Mouse (Mus musculus): Measurements from ENCODE around the gene Orai1. TPM values are rescaled to one million over a fixed set of nuclear protein-coding genes. Genes with fewer than 3 reads are reported as not detected.
"Not testable (repeated sequence)": the region's sequence is repeated elsewhere in the genome, so short reads cannot be mapped to it uniquely, and the experiment has no call there.

Orai1 gene
- polyA plus RNA-seq (2014; fragmentation: Nextera tagmentation; extraction: Ambion mirVana) = 10.0 and 10.3 TPM in 2 replicates

DNA sequence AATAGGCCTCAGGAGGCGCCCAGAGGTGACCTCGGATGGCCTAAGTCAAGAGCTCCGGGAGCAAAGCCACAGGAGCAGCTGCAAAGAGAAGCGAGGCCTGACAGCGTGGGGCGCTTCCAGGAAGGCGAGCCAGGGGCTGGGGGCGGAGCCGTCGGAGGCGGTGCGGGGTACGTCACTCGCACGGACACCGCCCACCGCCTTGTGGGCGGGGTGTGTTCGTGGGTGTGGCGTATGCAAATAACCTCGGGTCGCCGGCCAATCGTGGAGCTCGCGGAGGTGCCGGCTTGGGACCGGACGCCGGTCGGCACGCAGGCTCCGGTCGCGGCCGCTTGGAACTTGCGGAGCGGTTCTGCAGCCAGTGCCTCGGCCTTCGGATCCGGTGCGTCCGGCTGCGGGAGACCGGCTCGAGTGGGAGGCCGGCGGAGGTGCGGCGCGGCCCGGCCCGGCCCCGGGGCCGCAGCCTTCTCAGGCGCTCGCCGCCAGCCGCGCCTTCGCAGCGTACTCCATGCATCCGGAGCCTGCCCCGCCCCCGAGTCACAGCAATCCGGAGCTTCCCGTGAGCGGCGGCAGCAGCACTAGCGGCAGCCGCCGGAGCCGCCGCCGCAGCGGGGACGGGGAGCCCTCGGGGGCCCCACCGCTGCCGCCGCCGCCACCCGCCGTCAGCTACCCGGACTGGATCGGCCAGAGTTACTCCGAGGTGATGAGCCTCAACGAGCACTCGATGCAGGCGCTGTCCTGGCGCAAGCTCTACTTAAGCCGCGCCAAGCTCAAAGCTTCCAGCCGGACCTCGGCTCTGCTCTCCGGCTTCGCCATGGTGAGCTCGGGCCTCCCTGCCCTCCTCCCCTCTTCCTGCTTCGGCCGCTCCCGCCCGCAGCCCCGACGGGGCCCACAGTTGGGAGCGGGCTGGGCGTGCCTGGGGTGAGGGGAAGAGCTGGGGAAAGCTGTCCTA, at the start of gene Orai1:
Orai1 (plus strand) TSS at position 322 of the 949 bp plus-strand sequence.
- Histone ChIP-seq H3K4me3 (ENCODE audit: low read depth, low read length) (peak within 1 kb of the TSS; percentile 69), H3K36me3 (ENCODE audit: control insufficient read depth, insufficient read depth, low read length) (no peaks in the 10 kb centered on the region), H3K27me3 (ENCODE audit: control insufficient read depth, insufficient read depth, low read length) (no peaks in the 10 kb centered on the region), H3K4me2 (ENCODE audit: low read depth, severe bottlenecking) (peak within 1 kb of the TSS; percentile 77), H3K9ac (ENCODE audit: low read length) (peak within 1 kb of the TSS; percentile 71), H3K27ac (replicated peaks; ENCODE audit: low read depth, low read length) (peak within 1 kb of the TSS; percentile 49), H3K9me3 (ENCODE audit: control insufficient read depth, low read length) (no peaks in the 10 kb centered on the region), H3K4me1 (ENCODE audit: control insufficient read depth, insufficient read depth, low read length) (peaks cover 16% of the 10 kb centered on the region)
- under 1% methylated on average over 102 of the region's 106 CpGs for WGBS
- ATAC-seq (ENCODE audit: insufficient number of reproducible peaks, low FRiP score, low TSS enrichment, low read depth) = peak; percentile 90
- peak; percentile 98 for DNase-seq (ENCODE audit: low spot score)

DNA sequence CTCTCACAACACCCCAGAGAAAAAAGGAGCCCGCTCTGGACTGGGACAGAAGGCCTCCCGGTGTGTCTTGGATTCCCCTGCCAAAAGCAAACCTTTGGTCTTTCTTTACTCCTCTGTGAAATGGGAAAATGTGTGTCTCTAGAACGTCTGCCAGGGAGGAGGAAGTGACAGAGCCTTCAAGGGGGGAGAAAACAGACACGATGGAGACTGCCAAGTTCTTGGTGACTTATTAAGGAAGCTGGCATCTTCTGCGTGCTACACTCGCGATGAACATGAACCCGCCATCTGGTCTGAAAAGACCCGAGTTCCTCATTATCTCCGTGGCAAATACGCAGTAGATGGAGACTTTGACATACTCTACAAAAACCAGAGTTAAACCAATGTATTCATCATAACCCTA, 49.4 kb upstream of the Orai1 start:
- Histone ChIP-seq H3K4me3 (ENCODE audit: low read depth, low read length) (no peak overlapping the region), H3K4me2 (ENCODE audit: low read depth, severe bottlenecking) (no peak overlapping the region), H3K9ac (ENCODE audit: low read length) (no peak overlapping the region), H3K36me3 (ENCODE audit: control insufficient read depth, insufficient read depth, low read length) (no peaks in the 10 kb centered on the region), H3K4me1 (ENCODE audit: control insufficient read depth, insufficient read depth, low read length) (no peaks in the 10 kb centered on the region), H3K27ac (replicated peaks; ENCODE audit: low read depth, low read length) (no peak overlapping the region), H3K27me3 (ENCODE audit: control insufficient read depth, insufficient read depth, low read length) (no peaks in the 10 kb centered on the region), H3K9me3 (ENCODE audit: control insufficient read depth, low read length) (no peaks in the 10 kb centered on the region)
- whole genome bisulfite sequencing = 91% methylated on average over 11 of the region's 11 CpGs
- no peak for DNase-seq (ENCODE audit: low spot score)
- no peak for ATAC-seq (ENCODE audit: insufficient number of reproducible peaks, low FRiP score, low TSS enrichment, low read depth)

DNA sequence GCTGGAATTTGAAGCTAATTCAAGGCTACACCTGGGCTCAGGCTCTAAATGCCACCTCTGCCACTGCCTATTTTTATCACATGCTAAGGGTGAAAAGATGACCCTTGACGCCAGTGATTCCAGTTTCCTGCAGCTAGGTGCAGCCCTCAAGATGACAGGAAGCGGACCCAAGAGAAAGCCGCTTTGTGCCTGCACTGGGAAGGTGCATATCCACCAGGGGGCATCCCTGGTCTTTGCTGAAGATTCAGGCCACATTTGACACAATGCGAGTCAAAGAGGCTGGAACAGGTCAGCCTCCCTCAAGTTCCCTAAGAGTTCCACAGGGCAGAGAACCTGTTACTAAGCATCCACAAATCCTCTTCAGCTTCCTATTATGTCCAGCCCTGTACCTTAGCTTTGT, 46.6 kb upstream of the Orai1 start:
- H3K9me3 ChIP-seq (ENCODE audit: control insufficient read depth, low read length) = no peaks in the 10 kb centered on the region
- no peak overlapping the region for H3K4me2 ChIP-seq (ENCODE audit: low read depth, severe bottlenecking)
- no peaks in the 10 kb centered on the region for H3K27me3 ChIP-seq (ENCODE audit: control insufficient read depth, insufficient read depth, low read length)
- no peak overlapping the region for H3K9ac ChIP-seq (ENCODE audit: low read length)
- H3K4me1 ChIP-seq (ENCODE audit: control insufficient read depth, insufficient read depth, low read length) = no peaks in the 10 kb centered on the region
- WGBS = 40% methylated on average over 4 of the region's 4 CpGs
- H3K4me3 ChIP-seq (ENCODE audit: low read depth, low read length) = no peak overlapping the region
- no peak overlapping the region for H3K27ac ChIP-seq (replicated peaks; ENCODE audit: low read depth, low read length)
- ATAC-seq (ENCODE audit: insufficient number of reproducible peaks, low FRiP score, low TSS enrichment, low read depth) (no peak), DNase-seq (ENCODE audit: low spot score) (peak; percentile 83)
- H3K36me3 ChIP-seq (ENCODE audit: control insufficient read depth, insufficient read depth, low read length) = no peaks in the 10 kb centered on the region

DNA sequence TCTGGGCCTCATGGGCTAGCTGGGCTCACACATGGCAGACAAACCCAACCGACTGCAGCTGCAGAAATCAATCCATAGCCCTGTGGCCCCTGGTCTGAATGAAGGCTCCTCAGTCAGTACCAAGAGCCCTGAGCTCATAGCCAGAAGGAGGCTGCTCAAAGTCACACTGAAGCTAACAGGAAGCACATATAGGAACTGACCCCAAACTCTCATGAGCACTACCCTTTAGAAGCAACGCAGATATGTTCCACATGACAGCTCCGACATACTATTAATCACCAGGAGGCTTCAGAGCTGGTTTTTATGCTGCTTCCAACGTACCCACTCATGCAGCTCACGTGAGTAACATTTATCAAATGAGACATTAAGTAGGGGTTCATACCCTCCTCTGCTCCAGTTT, 44.8 kb upstream of the Orai1 start:
- Histone ChIP-seq H3K4me3 (ENCODE audit: low read depth, low read length) (no peak overlapping the region), H3K4me1 (ENCODE audit: control insufficient read depth, insufficient read depth, low read length) (no peaks in the 10 kb centered on the region), H3K27me3 (ENCODE audit: control insufficient read depth, insufficient read depth, low read length) (no peaks in the 10 kb centered on the region), H3K9me3 (ENCODE audit: control insufficient read depth, low read length) (no peaks in the 10 kb centered on the region), H3K4me2 (ENCODE audit: low read depth, severe bottlenecking) (no peak overlapping the region), H3K36me3 (ENCODE audit: control insufficient read depth, insufficient read depth, low read length) (no peaks in the 10 kb centered on the region), H3K9ac (ENCODE audit: low read length) (no peak overlapping the region), H3K27ac (replicated peaks; ENCODE audit: low read depth, low read length) (no peak overlapping the region)
- ATAC-seq (ENCODE audit: insufficient number of reproducible peaks, low FRiP score, low TSS enrichment, low read depth) (no peak), DNase-seq (ENCODE audit: low spot score) (no peak)
- WGBS = 75% methylated on average over 5 of the region's 5 CpGs

DNA sequence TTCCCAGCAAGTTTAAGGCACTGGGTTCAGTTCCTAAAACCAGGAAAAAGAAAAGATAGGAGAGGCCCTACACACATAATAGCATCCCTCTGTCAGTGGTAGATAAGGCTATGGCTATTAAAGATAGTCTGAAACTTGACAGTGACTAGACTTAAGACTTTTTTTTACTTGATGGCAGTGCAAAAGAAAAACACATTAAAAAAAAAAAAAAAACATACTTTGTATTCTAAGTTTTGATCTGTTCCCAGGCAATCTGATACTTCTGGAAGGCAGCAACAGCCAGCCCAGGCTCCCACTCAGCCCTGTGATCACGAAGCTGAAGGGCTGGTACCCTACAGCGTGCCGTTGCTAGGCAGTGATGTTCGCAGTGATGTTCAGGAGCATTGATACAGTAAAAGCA, 43.4 kb upstream of the Orai1 start:
- ATAC-seq (ENCODE audit: insufficient number of reproducible peaks, low FRiP score, low TSS enrichment, low read depth) (no peak), DNase-seq (ENCODE audit: low spot score) (no peak)
- no peaks in the 10 kb centered on the region for H3K36me3 ChIP-seq (ENCODE audit: control insufficient read depth, insufficient read depth, low read length)
- 91% methylated on average over 4 of the region's 4 CpGs for WGBS
- H3K4me3 ChIP-seq (ENCODE audit: low read depth, low read length) = no peak overlapping the region
- H3K27ac ChIP-seq (replicated peaks; ENCODE audit: low read depth, low read length) = no peak overlapping the region
- no peaks in the 10 kb centered on the region for H3K9me3 ChIP-seq (ENCODE audit: control insufficient read depth, low read length)
- H3K4me2 ChIP-seq (ENCODE audit: low read depth, severe bottlenecking) = no peak overlapping the region
- H3K27me3 ChIP-seq (ENCODE audit: control insufficient read depth, insufficient read depth, low read length) = no peaks in the 10 kb centered on the region
- no peak overlapping the region for H3K9ac ChIP-seq (ENCODE audit: low read length)
- no peaks in the 10 kb centered on the region for H3K4me1 ChIP-seq (ENCODE audit: control insufficient read depth, insufficient read depth, low read length)

DNA sequence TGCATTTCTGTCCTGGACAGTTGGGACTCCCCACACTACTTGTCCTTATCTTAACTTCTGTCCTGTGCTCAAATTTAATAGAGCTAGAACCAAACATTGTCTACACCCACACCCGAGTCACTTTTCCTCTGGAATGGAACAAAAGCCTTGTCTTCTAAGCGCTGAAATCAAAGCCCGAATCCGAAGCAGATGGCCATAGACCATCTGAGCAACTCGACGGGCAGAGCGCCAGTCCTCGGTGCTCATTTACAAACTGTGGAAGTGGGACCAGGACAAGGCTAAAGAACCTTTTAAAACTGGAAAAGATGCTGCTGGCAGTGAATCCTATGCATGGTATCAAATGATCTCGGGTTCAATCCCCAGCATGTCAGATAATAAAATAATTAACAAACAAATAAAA, 42.8 kb upstream of the Orai1 start:
- H3K4me2 ChIP-seq (ENCODE audit: low read depth, severe bottlenecking) = no peak overlapping the region
- H3K36me3 ChIP-seq (ENCODE audit: control insufficient read depth, insufficient read depth, low read length) = no peaks in the 10 kb centered on the region
- 88% methylated on average over 9 of the region's 9 CpGs for WGBS

DNA sequence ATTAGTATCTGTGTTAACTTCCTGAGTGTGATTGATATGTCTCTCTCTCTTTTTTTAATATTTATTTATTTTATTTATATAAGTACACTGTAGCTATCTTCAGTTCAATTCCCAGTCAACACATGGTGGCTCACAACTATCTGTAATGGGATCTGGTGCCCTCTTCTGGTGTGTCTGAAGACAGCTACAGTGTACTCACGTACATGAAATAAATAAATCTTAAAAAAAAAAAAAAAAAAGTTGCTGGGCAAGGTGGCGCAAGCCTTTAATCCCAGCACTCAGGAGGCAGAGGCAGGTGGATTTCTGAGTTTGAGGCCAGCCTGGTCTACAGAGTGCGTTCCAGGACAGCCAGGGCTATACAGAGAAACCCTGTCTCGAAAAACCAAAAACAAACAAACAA, 40.2 kb upstream of the Orai1 start:
- not testable (repeated sequence) for H3K9me3 ChIP-seq (ENCODE audit: control insufficient read depth, low read length); H3K27ac ChIP-seq (replicated peaks; ENCODE audit: low read depth, low read length); H3K36me3 ChIP-seq (ENCODE audit: control insufficient read depth, insufficient read depth, low read length); H3K9ac ChIP-seq (ENCODE audit: low read length); H3K27me3 ChIP-seq (ENCODE audit: control insufficient read depth, insufficient read depth, low read length); H3K4me3 ChIP-seq (ENCODE audit: low read depth, low read length); H3K4me1 ChIP-seq (ENCODE audit: control insufficient read depth, insufficient read depth, low read length); DNase-seq (ENCODE audit: low spot score); ATAC-seq (ENCODE audit: insufficient number of reproducible peaks, low FRiP score, low TSS enrichment, low read depth); H3K4me2 ChIP-seq (ENCODE audit: low read depth, severe bottlenecking)
- WGBS = 96% methylated on average over 4 of the region's 4 CpGs

More for the DNA sequence above, 42.8 kb upstream of the Orai1 start:
- DNase-seq (ENCODE audit: low spot score) (no peak), ATAC-seq (ENCODE audit: insufficient number of reproducible peaks, low FRiP score, low TSS enrichment, low read depth) (no peak)
- no peak overlapping the region for H3K4me3 ChIP-seq (ENCODE audit: low read depth, low read length)
- H3K9me3 ChIP-seq (ENCODE audit: control insufficient read depth, low read length) = no peaks in the 10 kb centered on the region
- H3K9ac ChIP-seq (ENCODE audit: low read length) = no peak overlapping the region
- H3K4me1 ChIP-seq (ENCODE audit: control insufficient read depth, insufficient read depth, low read length) = no peaks in the 10 kb centered on the region
- no peak overlapping the region for H3K27ac ChIP-seq (replicated peaks; ENCODE audit: low read depth, low read length)
- H3K27me3 ChIP-seq (ENCODE audit: control insufficient read depth, insufficient read depth, low read length) = no peaks in the 10 kb centered on the region

DNA sequence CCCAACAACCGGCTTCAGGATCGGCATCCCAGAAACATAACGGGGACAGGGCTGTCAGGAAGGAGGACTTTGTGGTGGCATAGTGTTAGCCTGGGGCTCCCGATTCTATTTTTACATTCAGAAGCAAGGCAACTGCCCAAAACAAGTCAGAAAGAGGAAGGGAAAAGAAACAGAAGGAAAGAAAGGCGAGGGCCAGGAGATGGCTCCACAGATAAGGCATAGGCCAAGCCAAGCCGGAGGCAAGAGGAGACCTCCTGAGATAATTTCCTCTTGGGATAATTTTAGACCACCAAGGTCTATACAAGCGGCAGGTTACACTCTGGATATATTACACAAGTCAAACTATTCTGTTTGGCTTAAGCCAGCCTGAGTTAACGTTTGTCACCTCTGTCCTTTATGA, 35.9 kb upstream of the Orai1 start:
- no peak overlapping the region for H3K9ac ChIP-seq (ENCODE audit: low read length)
- H3K9me3 ChIP-seq (ENCODE audit: control insufficient read depth, low read length) = no peaks in the 10 kb centered on the region
- no peak overlapping the region for H3K27ac ChIP-seq (replicated peaks; ENCODE audit: low read depth, low read length)
- 0 out of 2 replicates have a peak, but pooled peaks cover 3% of the 10 kb centered on the region for H3K36me3 ChIP-seq (ENCODE audit: control insufficient read depth, insufficient read depth, low read length)
- H3K4me2 ChIP-seq (ENCODE audit: low read depth, severe bottlenecking) = no peak overlapping the region
- ATAC-seq (ENCODE audit: insufficient number of reproducible peaks, low FRiP score, low TSS enrichment, low read depth) = no peak
- H3K4me1 ChIP-seq (ENCODE audit: control insufficient read depth, insufficient read depth, low read length) = no peaks in the 10 kb centered on the region
- no peak overlapping the region for H3K4me3 ChIP-seq (ENCODE audit: low read depth, low read length)
- H3K27me3 ChIP-seq (ENCODE audit: control insufficient read depth, insufficient read depth, low read length) = no peaks in the 10 kb centered on the region
- DNase-seq (ENCODE audit: low spot score) = no peak
- 89% methylated on average over 8 of the region's 8 CpGs for WGBS

Data from limb, embryonic 11.5 days (tissue).